Mouse (Mus musculus): Measurements from ENCODE around the gene Snrpg.

Gene Snrpg

GRCm38 (mm10) chr6:86402681-86403607 is 31.8 kb downstream of the Snrpg start:
- DNase-seq = no peak

GRCm38 (mm10) chr6:86403728-86404099 is 32.6 kb downstream of the Snrpg start:
- peak; percentile 95 for DNase-seq

GRCm38 (mm10) chr6:86404100-86404861 is 33.2 kb downstream of the Snrpg start, which contains the start of gene Tia1:
TSS of gene Tia1 (plus strand) at chr6:86404219.
- DNase-seq = peak; percentile 97

DNA sequence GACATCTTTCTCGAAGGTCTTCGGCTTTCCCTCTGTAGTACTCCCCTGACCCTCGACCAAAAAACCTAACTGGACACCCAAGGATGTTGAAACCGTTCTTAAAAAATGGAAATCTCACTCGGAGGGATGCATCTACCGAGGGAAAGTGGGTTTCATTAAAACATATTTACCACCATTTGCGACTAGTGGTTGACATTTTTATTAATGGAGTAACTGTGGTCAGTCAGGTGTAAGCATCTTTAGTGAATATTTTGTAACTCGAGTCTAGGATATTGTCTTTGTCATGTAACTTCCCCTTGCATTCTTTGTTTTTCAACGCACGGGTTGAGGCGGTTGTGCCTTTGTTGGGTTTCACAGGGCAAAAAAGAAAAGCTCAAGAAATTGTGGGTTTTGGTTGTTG is 33.9 kb downstream of the Snrpg start:
- DNase-seq = no peak

DNA sequence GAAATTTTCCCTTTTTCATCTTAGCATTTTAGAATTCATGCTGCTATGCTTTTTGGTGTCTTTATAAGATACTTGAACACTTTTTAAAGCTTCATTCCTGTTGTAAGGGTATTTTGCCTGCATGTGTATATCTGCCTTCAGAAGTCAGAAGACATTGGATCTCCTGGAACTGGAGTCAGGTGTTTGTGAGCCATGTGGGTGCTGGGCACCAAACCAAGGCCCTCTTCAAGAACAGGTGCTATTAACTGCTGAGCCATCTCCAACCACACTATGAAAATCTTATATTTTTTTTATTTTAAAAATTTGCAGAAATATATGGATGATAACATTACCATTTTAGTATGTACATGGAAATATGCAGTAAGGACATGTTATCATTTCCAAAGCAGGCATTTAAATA is 35.2 kb downstream of the Snrpg start:
- no peak for DNase-seq

DNA sequence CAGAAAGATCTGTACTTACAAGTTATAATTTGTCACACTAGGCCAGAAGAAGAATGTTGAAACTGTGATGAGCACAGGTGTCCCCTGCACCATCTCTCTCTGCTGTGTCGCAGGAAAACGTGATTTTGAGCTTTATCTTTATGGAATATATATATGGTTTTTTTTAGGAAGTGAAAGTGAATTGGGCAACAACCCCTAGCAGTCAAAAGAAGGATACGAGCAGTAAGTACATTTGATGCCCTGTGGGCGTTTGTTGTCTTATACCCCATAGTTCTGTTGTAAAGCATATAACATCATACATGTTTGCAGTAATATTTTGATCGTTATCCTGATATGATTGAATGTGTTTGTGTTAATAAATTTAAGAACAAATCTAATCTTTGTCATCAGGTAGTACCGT is 47.6 kb downstream of the Snrpg start:
- DNase-seq = no peak

GRCm38 (mm10) chr6:86419239-86419638 is 48.1 kb downstream of the Snrpg start:
- no peak for DNase-seq

GRCm38 (mm10) chr6:86420491-86420890 is 49.4 kb downstream of the Snrpg start:
- no peak for DNase-seq

DNA sequence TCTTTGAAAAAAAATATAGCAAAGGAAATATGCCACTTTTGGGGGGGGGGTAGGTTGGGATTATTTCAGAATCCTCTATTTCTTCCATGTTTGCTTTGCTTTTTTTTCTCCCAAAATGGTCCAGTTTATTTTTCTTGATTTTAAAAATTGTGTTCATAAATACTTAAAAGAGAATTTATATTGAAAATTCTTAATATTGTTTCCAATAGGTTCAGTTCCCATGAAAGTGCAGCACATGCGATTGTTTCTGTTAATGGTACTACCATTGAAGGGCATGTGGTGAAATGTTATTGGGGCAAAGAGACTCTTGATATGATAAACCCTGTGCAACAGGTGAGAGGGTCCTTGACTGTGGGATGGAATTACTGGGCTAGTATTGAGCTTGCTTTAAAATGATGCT is 55.3 kb downstream of the Snrpg start, which contains the start of gene Gm44790:
TSS of gene Gm44790 (plus strand) at position 301 of the 400 bp plus-strand sequence.
- no peak for DNase-seq

Data from kidney, adult 9 months (tissue).